Mouse (Mus musculus) spleen, adult 2 months (tissue): ENCODE measurements around the gene Ptprcap. TPM values are rescaled to one million over a fixed set of nuclear protein-coding genes. Genes with fewer than 3 reads are reported as not detected.

Experiments
- DNase-seq, 2 experiments: peaks; one replicate each; pipeline versions ENCODE4 v3.0.0 to v3.0.0-alpha.2; 2012 to 2021; ENCODE audit warnings: low spot score in 2 of 2, low read depth in 1 of 2
- H3K27ac ChIP-seq: fragments of 200-500 bp; 2 replicates; pipeline ENCODE4 v1.5.1; 2012; ENCODE audit warnings: low read length, inconsistent platforms; ENCODE audit not compliant: insufficient read depth
- H3K27me3 ChIP-seq: fragments of 200-500 bp; 2 replicates; pipeline ENCODE4 v1.6.1; 2012; ENCODE audit warnings: mild to moderate bottlenecking, moderate library complexity, low read length, inconsistent platforms; ENCODE audit not compliant: control insufficient read depth, insufficient read depth
- H3K36me3 ChIP-seq: fragments of 200-500 bp; 2 replicates; pipeline ENCODE4 v1.6.1; 2012; ENCODE audit warnings: mild to moderate bottlenecking, low read length, inconsistent platforms; ENCODE audit not compliant: control insufficient read depth, insufficient read depth
- H3K4me1 ChIP-seq: fragments of 200-500 bp; 2 replicates; pipeline ENCODE4 v1.6.1; 2011; ENCODE audit warnings: inconsistent platforms; ENCODE audit not compliant: control insufficient read depth, insufficient read depth, insufficient read length
- H3K4me3 ChIP-seq: fragments of 200-500 bp; 2 replicates; pipeline ENCODE4 v1.5.1; 2011; ENCODE audit warnings: mild to moderate bottlenecking, inconsistent platforms; ENCODE audit not compliant: insufficient read depth, insufficient read length; ENCODE audit errors: extremely low read depth
- CTCF ChIP-seq: fragments of 200-500 bp; IDR thresholded peaks from 2 replicates; pipeline ENCODE4 v1.5.1; 2011; ENCODE audit warnings: mild to moderate bottlenecking, inconsistent platforms; ENCODE audit not compliant: insufficient read depth, insufficient read length, insufficient replicate concordance; ENCODE audit errors: extremely low read depth
- POLR2A ChIP-seq: fragments of 200-500 bp; IDR thresholded peaks from 2 replicates; pipeline ENCODE4 v1.6.1; 2011; ENCODE audit warnings: low read depth, low read length, inconsistent platforms
- WGBS: fragments of 180-500 bp; shearing (Covaris S2); methylation state at CpG from one replicate; pipeline ENCODE4 v1.1.7; 2018; 5-methylcytosine and 5-hydroxymethylcytosine counted together
- polyA plus RNA-seq: library from polyadenylated mRNA; depleted of rRNA; stranded (reverse); fragments of >200 nt; gene quantifications from 2 replicates; pipeline ENCODE4 v1.2.3, GENCODE M21; 2012

The Ptprcap gene
- polyA plus RNA-seq, 1 experiment: 631 TPM

DNA sequence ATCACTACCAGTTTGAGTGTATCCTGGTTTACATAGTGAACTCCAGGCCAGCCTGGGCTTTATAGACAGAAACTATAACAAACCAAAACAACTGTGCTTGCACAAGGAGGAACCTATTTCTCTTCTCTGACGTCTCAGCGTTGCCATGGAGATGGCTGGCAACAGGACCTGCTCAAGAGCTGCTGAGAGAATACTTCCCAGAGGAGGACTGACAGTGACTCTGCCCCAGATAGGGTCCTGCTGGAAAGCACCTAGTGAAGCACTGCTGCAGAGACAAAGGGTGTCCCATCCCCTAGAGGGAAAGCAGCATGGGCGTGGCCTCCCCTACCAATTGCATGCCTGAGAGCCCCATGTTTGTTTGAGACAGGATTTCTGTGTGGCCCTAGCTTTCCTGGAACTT is 28.5 kb downstream of the Ptprcap start:
- Histone ChIP-seq H3K4me1 (peaks cover 40% of the 10 kb centered on the region), H3K27me3 (no peaks in the 10 kb centered on the region), H3K4me3 (no peak overlapping the region), H3K36me3 (peaks cover 39% of the 10 kb centered on the region), H3K27ac (peak overlapping the region; percentile 50)
- WGBS: 35% methylated on average over 3 of the region's 3 CpGs
- no peak for TF ChIP-seq CTCF
- TF ChIP-seq POLR2A: no peak
- DNase-seq: peak; percentile 79 to 85

- peaks cover 47% of the 10 kb centered on the region for H3K36me3 ChIP-seq
- H3K27ac ChIP-seq: peak overlapping the region; percentile 94; the same call in 1 of the 2 replicates
- peaks cover 55% of the 10 kb centered on the region for H3K4me1 ChIP-seq
- WGBS: 82% methylated on average over 2 of the region's 2 CpGs
- no peak overlapping the region for H3K4me3 ChIP-seq
- no peaks in the 10 kb centered on the region for H3K27me3 ChIP-seq
- no peak for DNase-seq
- no peak for TF ChIP-seq POLR2A
- no peak for TF ChIP-seq CTCF
These were observed 30.3 kb downstream of the Ptprcap start for GRCm38 (mm10) chr19:4183689-4184088.

GRCm38 (mm10) chr19:4184976-4185975 is 31.9 kb downstream of the Ptprcap start:
- TF ChIP-seq CTCF: no peak
- TF ChIP-seq POLR2A: no peak; the same call in 1 of the 2 replicates
- peaks cover 52% of the 10 kb centered on the region for H3K36me3 ChIP-seq
- WGBS: 9% methylated on average over 15 of the region's 15 CpGs
- H3K4me3 ChIP-seq: peak overlapping the region; percentile 12; the same call in 1 of the 2 replicates
- H3K27me3 ChIP-seq: no peaks in the 10 kb centered on the region
- DNase-seq: peak in 1 of 2 experiments; percentile 82
- H3K27ac ChIP-seq: peak overlapping the region; percentile 94
- peaks cover 59% of the 10 kb centered on the region for H3K4me1 ChIP-seq

DNA sequence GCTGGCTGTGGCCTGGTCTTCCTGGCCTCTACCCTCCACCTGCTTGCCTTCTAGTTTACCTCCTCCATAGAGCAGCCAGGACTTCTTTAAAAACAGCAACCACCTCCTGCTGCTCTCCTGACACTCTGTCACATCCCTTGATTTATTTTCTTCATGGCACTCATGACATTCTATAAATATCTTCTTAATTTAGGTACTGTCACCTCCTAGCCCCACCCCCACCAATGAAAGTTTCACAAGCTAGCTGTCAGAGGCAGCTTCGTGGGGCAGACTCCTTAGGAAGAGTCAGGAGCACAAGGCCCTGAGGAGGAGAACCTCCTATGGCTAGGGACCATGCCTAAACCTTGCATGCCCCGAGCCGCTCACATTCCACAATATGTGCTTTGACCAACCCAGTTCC is 33.9 kb downstream of the Ptprcap start:
- Histone ChIP-seq H3K4me3 (peak overlapping the region; percentile 43; the same call in 1 of the 2 replicates), H3K4me1 (peaks cover 55% of the 10 kb centered on the region), H3K27ac (peak overlapping the region; percentile 94)

GRCm38 (mm10) chr19:4189051-4189620 is 35.7 kb downstream of the Ptprcap start:
- no peak for TF ChIP-seq CTCF
- no peak for TF ChIP-seq POLR2A
- Histone ChIP-seq H3K4me1 (peaks cover 52% of the 10 kb centered on the region), H3K4me3 (peak overlapping the region; percentile 56), H3K27ac (peak overlapping the region; percentile 98), H3K27me3 (no peaks in the 10 kb centered on the region), H3K36me3 (peaks cover 42% of the 10 kb centered on the region)
- no peak for DNase-seq
- 16% methylated on average over 12 of the region's 12 CpGs for WGBS

More for the DNA sequence above, 33.9 kb downstream of the Ptprcap start:
- H3K36me3 ChIP-seq: peaks cover 45% of the 10 kb centered on the region
- 12% methylated on average over 3 of the region's 3 CpGs for WGBS
- H3K27me3 ChIP-seq: no peaks in the 10 kb centered on the region
- TF ChIP-seq POLR2A (no peak), CTCF (no peak)
- no peak for DNase-seq

- Histone ChIP-seq H3K4me1 (peaks cover 41% of the 10 kb centered on the region), H3K4me3 (peak within 1 kb of the TSS; percentile 89), H3K27ac (peak within 1 kb of the TSS; percentile 98), H3K36me3 (peaks cover 51% of the 10 kb centered on the region), H3K27me3 (no peaks in the 10 kb centered on the region)
- peak; percentile 76 to 92 for DNase-seq
- TF ChIP-seq CTCF (no peak), POLR2A (peak; percentile 83)
- WGBS: under 1% methylated on average over 4 of the region's 4 CpGs
These were observed 37.5 kb downstream of the Ptprcap start, which contains the start of gene Tbc1d10c for GRCm38 (mm10) chr19:4190831-4191334. TSS of gene Tbc1d10c (minus strand) at chr19:4191284.
